Mouse (Mus musculus) embryonic facial prominence, embryonic 15.5 days (tissue): ENCODE measurements at regions not wholly inside any gene's neighbourhood (a gene's known extent, or its start where the extent isn't known, plus 50 kb on each side); places are given as distances from the start of the nearest gene placed in this dataset.
A peak's percentile ranks its signal among the peaks of the same experiment; 100 is the strongest.

Source experiments
- ATAC-seq: fragments of 200-750 bp; cut with Nextera tagmentation; 2 replicates; pipeline ENCODE4 v1.8.0; 2017; ENCODE audit warnings: low read depth, moderate TSS enrichment; ENCODE audit not compliant: insufficient number of reproducible peaks, low FRiP score, low TSS enrichment
- H3K27ac ChIP-seq: fragments of 300-500 bp; sonication (generic); replicated peaks from 2 replicates; pipeline ENCODE4 v1.5.1; 2015; ENCODE audit warnings: mild to moderate bottlenecking, inconsistent platforms
- H3K27me3 ChIP-seq: fragments of 300-500 bp; sonication (generic); 2 replicates; pipeline ENCODE4 v1.6.1; 2015; ENCODE audit warnings: inconsistent platforms
- H3K36me3 ChIP-seq: fragments of 300-500 bp; sonication (generic); 2 replicates; pipeline ENCODE4 v1.6.1; 2015; ENCODE audit warnings: mild to moderate bottlenecking, inconsistent platforms
- H3K4me1 ChIP-seq: fragments of 300-500 bp; sonication (generic); 2 replicates; pipeline ENCODE4 v1.6.1; 2015; ENCODE audit warnings: inconsistent platforms
- H3K4me2 ChIP-seq: fragments of 300-500 bp; sonication (generic); replicated peaks from 2 replicates; pipeline ENCODE4 v1.6.1; 2015; ENCODE audit warnings: mild to moderate bottlenecking, inconsistent platforms
- H3K4me3 ChIP-seq: fragments of 300-500 bp; sonication (generic); replicated peaks from 2 replicates; pipeline ENCODE4 v1.5.1; 2015; ENCODE audit warnings: mild to moderate bottlenecking, inconsistent platforms
- H3K9ac ChIP-seq: fragments of 300-500 bp; sonication (generic); 2 replicates; pipeline ENCODE4 v1.6.1; 2015; ENCODE audit warnings: inconsistent platforms
- H3K9me3 ChIP-seq: fragments of 300-500 bp; sonication (generic); replicated peaks from 2 replicates; pipeline ENCODE4 v1.6.1; 2016; ENCODE audit warnings: inconsistent platforms
- WGBS: fragments of 180-500 bp; shearing (Covaris S2); methylation state at CpG from one replicate; pipeline ENCODE4 v1.1.7; 2015; 5-methylcytosine and 5-hydroxymethylcytosine counted together

GRCm38 (mm10) chr2:33981321-33981720 lies 93.6 kb upstream of the Mvb12b start:
- ATAC-seq = no peak
- 81% methylated on average over 7 of the region's 7 CpGs for WGBS
- H3K27ac ChIP-seq = no peak overlapping the region
- H3K4me2 ChIP-seq = no peak overlapping the region
- H3K9ac ChIP-seq = no peak overlapping the region
- no peak overlapping the region for H3K4me3 ChIP-seq
- H3K4me1 ChIP-seq = no peaks in the 10 kb centered on the region
- no peaks in the 10 kb centered on the region for H3K36me3 ChIP-seq
- H3K9me3 ChIP-seq = no peaks in the 10 kb centered on the region
- H3K27me3 ChIP-seq = no peaks in the 10 kb centered on the region

- 77% methylated on average over 10 of the region's 10 CpGs for WGBS
- no peak for ATAC-seq
These were observed 93.1 kb upstream of the Mvb12b start for GRCm38 (mm10) chr2:33980884-33981283.

GRCm38 (mm10) chr2:33979276-33979675 lies 91.5 kb upstream of the Mvb12b start:
- H3K36me3 ChIP-seq = no peaks in the 10 kb centered on the region
- H3K4me3 ChIP-seq = no peak overlapping the region
- H3K9me3 ChIP-seq = no peaks in the 10 kb centered on the region
- H3K27ac ChIP-seq = no peak overlapping the region
- H3K4me2 ChIP-seq = no peak overlapping the region
- no peak for ATAC-seq
- no peaks in the 10 kb centered on the region for H3K27me3 ChIP-seq
- no peaks in the 10 kb centered on the region for H3K4me1 ChIP-seq
- no peak overlapping the region for H3K9ac ChIP-seq

More at GRCm38 (mm10) chr2:33980884-33981283, 93.1 kb upstream of the Mvb12b start:
- Histone ChIP-seq H3K4me3 (no peak overlapping the region), H3K4me1 (no peaks in the 10 kb centered on the region), H3K9ac (no peak overlapping the region), H3K36me3 (no peaks in the 10 kb centered on the region), H3K27me3 (no peaks in the 10 kb centered on the region), H3K9me3 (no peaks in the 10 kb centered on the region), H3K4me2 (no peak overlapping the region), H3K27ac (no peak overlapping the region)

- Histone ChIP-seq H3K4me3 (no peak overlapping the region), H3K27ac (no peak overlapping the region), H3K9ac (no peak overlapping the region), H3K4me1 (no peaks in the 10 kb centered on the region), H3K9me3 (no peaks in the 10 kb centered on the region), H3K36me3 (no peaks in the 10 kb centered on the region), H3K4me2 (no peak overlapping the region), H3K27me3 (no peaks in the 10 kb centered on the region)
- WGBS = 86% methylated on average over 4 of the region's 4 CpGs
- ATAC-seq = no peak
These were observed 90.8 kb upstream of the Mvb12b start for GRCm38 (mm10) chr2:33978550-33978949.

- no peak for ATAC-seq
- H3K4me1 ChIP-seq = no peaks in the 10 kb centered on the region
- H3K27ac ChIP-seq = no peak overlapping the region
- H3K4me3 ChIP-seq = no peak overlapping the region
- H3K9me3 ChIP-seq = no peaks in the 10 kb centered on the region
- no peak overlapping the region for H3K4me2 ChIP-seq
- H3K9ac ChIP-seq = no peak overlapping the region
- H3K27me3 ChIP-seq = no peaks in the 10 kb centered on the region
- WGBS = 75% methylated on average over 20 of the region's 20 CpGs
- no peaks in the 10 kb centered on the region for H3K36me3 ChIP-seq
These were observed 90.0 kb upstream of the Mvb12b start for GRCm38 (mm10) chr2:33977576-33978352.

- Histone ChIP-seq H3K27ac (no peak overlapping the region), H3K9ac (no peak overlapping the region), H3K36me3 (no peaks in the 10 kb centered on the region), H3K9me3 (no peaks in the 10 kb centered on the region), H3K4me1 (no peaks in the 10 kb centered on the region), H3K27me3 (no peaks in the 10 kb centered on the region), H3K4me3 (no peak overlapping the region), H3K4me2 (no peak overlapping the region)
- ATAC-seq = no peak
- 93% methylated on average over 5 of the region's 5 CpGs for WGBS
These were observed 89.4 kb upstream of the Mvb12b start for GRCm38 (mm10) chr2:33977151-33977550.

- no peak for ATAC-seq
- Histone ChIP-seq H3K4me2 (no peak overlapping the region), H3K4me3 (no peak overlapping the region), H3K36me3 (no peaks in the 10 kb centered on the region), H3K9ac (no peak overlapping the region), H3K27ac (no peak overlapping the region), H3K4me1 (no peaks in the 10 kb centered on the region), H3K9me3 (no peaks in the 10 kb centered on the region), H3K27me3 (no peaks in the 10 kb centered on the region)
- whole genome bisulfite sequencing = 83% methylated on average over 9 of the region's 9 CpGs
These were observed 88.4 kb upstream of the Mvb12b start for GRCm38 (mm10) chr2:33976183-33976582.

- Histone ChIP-seq H3K27me3 (no peaks in the 10 kb centered on the region), H3K9ac (no peak overlapping the region), H3K4me1 (no peaks in the 10 kb centered on the region), H3K27ac (no peak overlapping the region), H3K36me3 (no peaks in the 10 kb centered on the region), H3K9me3 (no peaks in the 10 kb centered on the region), H3K4me2 (no peak overlapping the region), H3K4me3 (no peak overlapping the region)
- no peak for ATAC-seq
- 76% methylated on average over 14 of the region's 14 CpGs for WGBS
These were observed 87.8 kb upstream of the Mvb12b start for GRCm38 (mm10) chr2:33975423-33976127.

GRCm38 (mm10) chr2:33974737-33975422 lies 87.1 kb upstream of the Mvb12b start:
- Histone ChIP-seq H3K4me2 (no peak overlapping the region), H3K27ac (no peak overlapping the region), H3K9me3 (no peaks in the 10 kb centered on the region), H3K27me3 (no peaks in the 10 kb centered on the region), H3K9ac (no peak overlapping the region), H3K36me3 (no peaks in the 10 kb centered on the region), H3K4me3 (no peak overlapping the region), H3K4me1 (no peaks in the 10 kb centered on the region)
- WGBS = 70% methylated on average over 15 of the region's 15 CpGs
- ATAC-seq = no peak

GRCm38 (mm10) chr2:33974031-33974430 lies 86.3 kb upstream of the Mvb12b start:
- Histone ChIP-seq H3K27ac (no peak overlapping the region), H3K27me3 (no peaks in the 10 kb centered on the region), H3K9ac (no peak overlapping the region), H3K36me3 (no peaks in the 10 kb centered on the region), H3K9me3 (no peaks in the 10 kb centered on the region), H3K4me1 (no peaks in the 10 kb centered on the region), H3K4me2 (no peak overlapping the region), H3K4me3 (no peak overlapping the region)
- ATAC-seq = no peak
- 89% methylated on average over 3 of the region's 3 CpGs for WGBS

GRCm38 (mm10) chr2:33973213-33973834 lies 85.6 kb upstream of the Mvb12b start:
- no peaks in the 10 kb centered on the region for H3K27me3 ChIP-seq
- 0 out of 2 replicates have a peak, but pooled peaks have one; percentile 22 for ATAC-seq
- H3K27ac ChIP-seq = no peak overlapping the region
- H3K36me3 ChIP-seq = no peaks in the 10 kb centered on the region
- H3K9me3 ChIP-seq = no peaks in the 10 kb centered on the region
- H3K4me3 ChIP-seq = no peak overlapping the region
- no peak overlapping the region for H3K4me2 ChIP-seq
- H3K9ac ChIP-seq = no peak overlapping the region
- no peaks in the 10 kb centered on the region for H3K4me1 ChIP-seq
- 71% methylated on average over 4 of the region's 4 CpGs for WGBS
